Mouse (Mus musculus): ENCODE measurements around the gene Igsf3.
A peak's percentile ranks its signal among the peaks of the same experiment; 100 is the strongest.

Gene Igsf3

DNA sequence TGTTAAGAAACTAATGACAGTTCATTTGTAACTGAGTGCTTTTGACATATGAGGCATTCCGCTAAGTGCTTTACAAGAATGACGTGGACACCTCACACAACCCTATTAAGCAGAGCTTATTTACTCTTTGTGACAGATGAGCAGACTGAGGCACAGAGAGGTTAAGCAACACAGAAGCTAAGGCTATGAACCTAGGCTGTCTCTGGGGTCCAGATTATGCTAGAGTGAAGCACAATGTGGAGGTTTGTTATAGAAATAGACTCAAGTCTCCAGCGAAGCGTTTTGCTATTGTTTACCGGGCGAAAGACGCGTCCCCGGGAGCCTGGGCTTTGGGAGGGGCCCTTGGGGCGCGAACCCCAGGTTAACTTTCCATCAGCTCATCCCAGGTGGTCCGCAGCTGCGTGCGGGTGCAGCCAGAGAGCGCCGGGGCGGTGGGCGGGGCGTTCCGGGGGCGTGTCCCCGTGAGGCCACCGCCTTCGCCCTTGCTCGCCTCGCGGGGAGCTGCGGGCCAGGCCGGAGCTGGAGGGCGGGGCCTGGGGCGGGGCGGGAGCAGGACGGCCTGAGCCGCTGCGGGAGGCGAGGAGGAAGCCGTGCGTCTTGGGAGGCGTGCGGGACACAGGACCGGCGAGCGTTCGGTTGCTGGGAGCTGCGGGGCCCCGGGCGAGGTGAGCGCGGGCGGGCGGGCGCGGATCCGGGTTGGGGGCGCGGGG lies at the start of gene Igsf3:
Gene Igsf3 (plus strand): TSS at position 546 of the 710 bp plus-strand sequence.
- peak; percentile 48 to 64 for DNase-seq (ENCODE audit: low spot score in 2 of 2)

DNA sequence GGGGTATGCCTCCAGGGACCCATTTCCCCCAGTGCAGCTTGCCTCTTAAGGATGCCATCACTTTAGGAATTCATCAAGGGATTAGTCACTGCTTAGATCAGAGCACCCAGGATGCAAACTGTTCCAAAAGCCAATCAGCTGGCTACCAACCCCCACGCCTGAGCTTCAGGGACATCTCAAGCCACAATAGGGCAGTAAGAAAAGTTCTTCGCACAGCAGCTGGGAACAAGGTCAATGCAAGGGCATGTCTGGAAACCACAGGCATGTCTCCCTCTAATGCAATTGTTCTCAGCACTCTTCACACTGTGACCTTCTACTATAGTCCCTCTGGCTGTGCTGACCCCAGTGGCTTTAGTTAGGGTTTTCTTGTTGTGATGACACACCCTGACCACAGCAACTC lies 49.6 kb upstream of the Igsf3 start:
- no peak for DNase-seq (ENCODE audit: low spot score in 2 of 2)

DNA sequence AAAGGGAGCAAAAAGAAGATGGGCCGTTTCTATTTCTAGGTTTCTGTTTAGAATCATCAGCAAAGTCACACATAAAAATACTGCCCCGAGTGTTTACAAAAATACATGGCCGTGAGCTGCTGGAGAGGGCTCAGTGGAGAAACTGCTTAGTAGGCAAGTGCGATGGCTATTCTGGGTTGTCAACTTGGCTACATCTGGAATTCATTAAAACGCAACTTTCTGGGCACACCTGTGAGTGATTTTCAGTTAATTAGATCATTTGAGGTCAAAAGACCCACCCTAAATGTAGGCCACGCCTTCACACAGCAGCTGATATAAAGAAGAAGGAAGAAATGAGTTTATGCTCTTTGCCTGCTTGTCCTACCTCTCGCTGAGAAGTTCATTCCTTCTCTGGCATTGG lies 48.3 kb upstream of the Igsf3 start:
- DNase-seq (ENCODE audit: low spot score in 2 of 2) = no peak

DNA sequence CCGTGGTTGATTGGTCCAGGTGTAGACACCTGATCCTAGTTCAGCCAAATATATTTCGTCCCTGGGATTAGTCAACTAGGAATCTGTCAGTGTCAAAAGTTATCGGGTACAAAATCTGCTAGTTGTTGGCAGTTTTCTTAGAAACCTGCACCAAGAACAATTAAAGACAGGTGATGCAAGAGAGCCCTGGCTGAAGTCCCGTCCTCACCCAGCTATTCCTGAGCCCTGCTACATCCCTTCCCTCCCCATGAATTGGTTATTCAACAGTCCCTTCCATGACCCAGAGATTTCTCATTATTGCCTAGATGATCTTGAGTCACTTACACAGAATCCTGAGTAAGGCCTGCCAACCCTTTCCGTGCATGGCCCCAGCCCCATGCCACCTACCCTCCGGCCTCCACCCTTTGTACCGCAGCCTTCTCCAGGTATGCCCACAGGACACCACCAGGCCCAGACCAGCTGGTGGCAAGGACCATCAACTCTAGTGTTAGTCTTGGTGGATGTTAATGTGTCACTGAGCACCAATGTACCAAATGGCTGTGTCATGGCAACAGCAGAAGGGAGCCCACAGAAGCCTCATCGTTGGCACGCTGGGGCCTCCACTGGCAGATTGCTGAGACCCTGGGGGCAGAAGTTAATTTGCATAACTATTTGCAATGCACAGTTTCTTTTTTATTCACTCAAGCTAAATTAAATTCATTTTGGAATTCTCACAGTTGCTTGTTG lies 33.5 kb upstream of the Igsf3 start:
- DNase-seq (ENCODE audit: low spot score in 2 of 2) = peak in 1 of 2 experiments; percentile 34

DNA sequence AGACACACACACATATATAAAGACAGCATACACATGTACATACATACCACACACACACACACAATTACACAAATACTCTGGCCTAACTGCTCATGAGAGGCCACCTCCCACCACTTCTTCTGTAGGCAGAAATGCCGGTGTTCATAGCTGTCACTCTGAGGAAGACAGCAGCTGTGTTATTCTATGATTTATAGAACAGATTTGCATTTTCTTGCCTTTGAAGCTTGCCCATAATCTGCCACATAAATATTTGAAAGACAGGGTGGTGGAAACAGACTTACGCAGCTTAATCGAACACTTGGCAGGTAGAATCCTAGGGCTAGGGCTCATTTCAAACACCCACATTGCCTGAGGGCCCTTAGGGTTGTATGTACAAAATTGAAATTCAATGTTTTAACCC lies 32.6 kb upstream of the Igsf3 start:
- no peak for DNase-seq (ENCODE audit: low spot score in 2 of 2)

DNA sequence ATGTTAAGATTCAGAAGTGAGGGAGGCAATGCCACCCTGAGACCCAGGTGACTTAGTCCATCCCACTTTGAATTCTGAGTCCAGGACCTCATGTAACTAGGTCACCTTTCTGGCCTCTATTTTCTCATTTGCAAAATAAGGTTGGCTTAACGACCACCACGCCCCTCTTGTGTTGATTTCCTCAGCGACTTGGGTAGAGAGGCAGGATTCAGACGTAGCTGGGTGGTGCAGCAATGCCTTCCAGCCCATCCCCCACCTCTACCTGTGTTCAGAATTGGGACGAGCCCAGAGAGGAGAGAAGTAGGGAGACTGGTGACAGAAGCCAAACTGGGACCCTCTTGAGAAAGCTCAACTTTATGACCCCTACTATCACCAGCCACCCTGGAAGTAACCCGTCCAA lies 31.6 kb upstream of the Igsf3 start:
- DNase-seq (ENCODE audit: low spot score in 2 of 2) = no peak

DNA sequence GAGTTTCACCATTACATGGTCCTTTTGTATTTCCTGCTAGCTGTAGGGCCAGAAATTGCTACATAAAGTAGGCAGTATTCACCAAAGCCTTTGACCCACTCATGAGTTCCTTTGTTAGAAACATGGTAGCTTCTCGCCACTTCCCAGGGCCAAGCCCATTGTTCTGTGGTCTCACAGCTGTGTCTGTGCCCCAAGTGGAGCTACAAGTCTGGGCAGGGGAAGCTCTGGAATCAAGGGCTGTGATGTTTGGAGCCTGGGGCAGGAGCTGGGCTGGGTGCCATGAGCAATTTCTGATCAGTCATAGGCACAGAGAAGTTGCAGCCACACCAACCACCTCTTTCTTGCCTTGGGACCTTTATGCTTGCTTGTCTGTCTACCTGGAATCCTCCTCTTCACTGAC lies 30.1 kb upstream of the Igsf3 start:
- DNase-seq (ENCODE audit: low spot score in 2 of 2) = no peak

DNA sequence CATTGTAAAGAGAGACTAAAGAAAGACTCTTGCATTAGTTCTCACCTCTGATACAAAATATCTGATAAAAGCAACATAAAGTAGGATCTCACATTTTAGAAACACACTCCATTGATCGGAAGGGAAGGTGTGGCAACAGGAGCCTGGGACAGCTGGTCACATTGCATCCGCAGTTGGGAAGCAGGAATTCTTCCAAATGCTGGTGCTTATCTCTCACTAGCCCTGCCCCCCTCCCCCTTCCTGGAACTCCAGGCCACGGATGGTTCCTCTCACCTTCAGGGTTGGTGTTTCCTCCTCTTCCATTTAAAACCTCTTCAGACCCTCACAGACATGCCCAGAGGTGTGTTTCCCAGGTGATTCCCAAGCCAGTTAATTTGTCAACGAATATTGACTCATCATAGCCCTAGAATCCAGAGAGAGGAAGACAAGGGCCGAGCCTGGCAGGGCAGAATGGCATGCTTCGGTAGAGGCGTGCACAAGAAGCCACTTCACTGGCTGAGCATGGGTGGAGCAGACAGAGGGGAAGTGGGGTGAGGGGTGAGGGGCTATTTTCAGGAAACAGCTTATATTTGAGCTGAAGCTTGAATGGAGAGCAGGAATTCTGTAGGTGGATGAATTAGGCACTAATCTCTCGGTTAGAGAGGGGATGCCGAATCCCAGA lies 28.3 kb upstream of the Igsf3 start:
- DNase-seq (ENCODE audit: low spot score in 2 of 2) = no peak

DNA sequence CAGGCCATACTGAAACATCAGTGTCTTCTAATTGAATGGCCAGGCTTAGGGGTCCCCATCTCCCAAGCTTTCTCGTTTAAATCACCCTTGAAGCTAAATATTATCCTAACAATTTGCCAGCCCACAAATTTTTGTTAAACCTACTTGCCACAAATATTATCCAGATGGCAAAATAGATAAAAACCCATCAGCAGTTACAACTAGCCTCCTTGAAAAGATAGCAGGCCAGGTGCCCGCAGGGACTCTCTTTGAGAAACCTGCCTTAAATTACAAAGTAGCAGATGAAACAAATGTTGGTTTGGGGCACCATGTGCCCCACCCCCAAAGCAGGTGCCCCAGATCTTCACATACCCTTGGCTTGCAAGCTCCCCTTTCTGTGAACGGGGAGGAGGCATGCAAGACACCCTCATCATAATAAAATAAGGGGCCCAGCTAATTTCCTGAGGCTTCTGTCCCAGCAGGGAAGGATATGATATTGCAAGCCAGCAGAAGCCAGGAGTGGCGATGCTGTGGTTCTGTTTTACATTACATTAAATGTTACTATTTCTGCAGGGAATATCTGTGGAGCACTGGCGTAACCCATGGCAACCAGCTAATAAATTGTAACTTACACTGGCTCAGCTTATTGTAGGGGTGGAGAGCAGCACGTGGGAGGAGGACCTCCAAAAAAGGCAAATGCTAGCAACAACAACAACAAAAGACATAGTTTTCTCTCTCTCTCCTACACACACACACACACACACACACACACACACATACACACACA lies 27.2 kb upstream of the Igsf3 start:
- DNase-seq (ENCODE audit: low spot score in 2 of 2) = no peak

DNA sequence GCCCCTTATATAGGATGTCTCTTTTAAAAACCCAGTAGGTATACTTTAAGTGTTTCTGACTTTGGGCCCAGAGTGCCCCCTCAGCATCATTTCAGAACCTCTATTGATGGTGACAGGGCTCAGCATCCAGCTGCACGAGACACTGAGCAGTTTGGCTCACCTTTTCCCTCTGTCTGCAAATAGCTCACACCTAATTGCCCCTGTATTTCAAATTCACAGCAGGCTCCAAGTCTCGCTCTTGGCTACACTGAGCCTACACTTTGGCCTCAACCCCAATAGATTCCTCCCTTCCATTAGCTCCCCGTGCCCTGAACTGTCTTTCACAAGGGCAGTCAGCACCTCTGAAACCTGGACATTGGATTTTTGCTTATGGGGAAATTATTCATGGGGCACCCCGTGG lies 26.5 kb upstream of the Igsf3 start:
- no peak for DNase-seq (ENCODE audit: low spot score in 2 of 2)

DNA sequence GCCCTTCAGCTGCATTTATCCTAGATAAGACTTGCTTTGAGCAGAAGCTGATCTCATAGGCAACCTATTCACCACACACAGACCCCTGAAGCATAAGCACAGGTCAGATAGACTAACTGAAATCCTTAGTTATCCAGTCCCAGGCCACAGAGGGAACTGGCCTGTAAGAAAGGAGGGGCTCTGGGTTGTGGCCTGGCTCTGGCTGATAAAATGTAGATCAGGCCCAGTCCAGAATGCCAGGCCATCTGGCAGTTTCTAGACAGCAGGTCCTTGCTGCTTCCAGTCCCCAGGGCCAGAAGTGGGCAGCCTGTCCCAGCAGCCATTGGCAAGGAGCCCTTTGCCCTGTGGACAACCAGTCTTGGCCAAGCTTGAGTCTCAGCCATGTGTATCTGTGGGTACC lies 22.4 kb upstream of the Igsf3 start:
- DNase-seq (ENCODE audit: low spot score in 2 of 2) = no peak

DNA sequence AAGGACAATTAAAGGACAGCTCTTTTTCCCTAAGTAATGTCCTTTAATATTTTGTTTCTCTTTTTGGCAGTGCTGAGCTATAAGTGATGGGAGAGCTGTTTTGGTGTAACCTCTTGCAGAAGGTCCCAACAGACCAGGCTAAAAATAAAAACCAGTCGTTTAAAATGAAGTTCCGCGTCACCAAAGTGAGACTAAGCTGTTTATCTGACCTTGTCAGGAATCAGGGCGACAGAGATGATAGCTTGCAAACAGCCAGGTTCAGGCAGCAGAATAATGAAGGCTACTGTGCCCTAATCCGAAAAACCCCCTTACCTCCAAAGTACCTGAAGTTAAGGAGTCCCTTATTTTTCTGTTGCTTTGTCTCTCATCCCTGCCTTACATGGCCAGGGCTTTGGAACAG lies 21.2 kb upstream of the Igsf3 start:
- no peak for DNase-seq (ENCODE audit: low spot score in 2 of 2)

DNA sequence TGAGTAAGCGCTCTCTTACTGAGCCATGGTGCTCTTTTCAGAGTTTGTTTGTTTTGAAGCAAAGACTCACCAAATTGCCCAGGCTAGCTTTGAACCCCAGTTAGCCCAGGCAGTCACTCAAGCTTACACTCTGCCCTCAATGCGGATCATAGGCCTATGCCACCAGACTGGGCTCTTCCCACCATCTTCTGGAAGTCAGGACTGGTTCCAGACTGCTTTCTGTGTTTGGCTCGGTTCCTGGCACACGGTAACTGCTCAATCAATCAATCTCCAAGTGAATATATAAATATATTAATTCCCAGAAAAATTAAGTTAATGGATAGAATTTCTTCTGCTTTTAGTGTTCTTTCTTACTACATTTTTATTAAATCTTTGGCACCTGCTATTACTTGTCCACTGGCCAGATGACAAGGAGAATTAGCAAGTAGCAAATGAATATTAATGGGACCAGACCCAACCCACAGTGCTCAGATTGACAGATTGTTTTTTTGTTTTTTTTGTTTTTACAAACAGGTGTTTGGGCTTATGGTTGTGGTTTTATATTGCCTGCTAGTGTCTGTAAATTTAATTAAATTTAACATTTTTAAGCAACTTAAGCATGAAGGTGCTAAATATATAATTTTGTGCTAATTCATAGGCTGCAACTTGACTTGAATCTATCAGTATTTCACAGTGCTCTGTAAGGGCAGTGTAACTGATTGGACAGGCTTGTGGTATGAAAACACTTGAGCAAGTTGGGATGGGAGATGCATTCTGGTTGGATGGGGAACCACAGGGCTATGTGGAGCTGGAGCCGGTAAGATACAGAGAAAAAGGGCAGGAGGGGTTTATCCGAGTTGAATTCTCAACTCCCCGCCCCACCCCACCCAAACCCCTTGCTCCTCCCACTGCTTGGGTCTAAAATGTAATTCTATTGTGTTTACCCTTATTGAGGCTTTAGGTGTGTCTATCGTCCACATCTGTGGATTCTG lies 20.0 kb upstream of the Igsf3 start:
- DNase-seq (ENCODE audit: low spot score in 2 of 2) = no peak

DNA sequence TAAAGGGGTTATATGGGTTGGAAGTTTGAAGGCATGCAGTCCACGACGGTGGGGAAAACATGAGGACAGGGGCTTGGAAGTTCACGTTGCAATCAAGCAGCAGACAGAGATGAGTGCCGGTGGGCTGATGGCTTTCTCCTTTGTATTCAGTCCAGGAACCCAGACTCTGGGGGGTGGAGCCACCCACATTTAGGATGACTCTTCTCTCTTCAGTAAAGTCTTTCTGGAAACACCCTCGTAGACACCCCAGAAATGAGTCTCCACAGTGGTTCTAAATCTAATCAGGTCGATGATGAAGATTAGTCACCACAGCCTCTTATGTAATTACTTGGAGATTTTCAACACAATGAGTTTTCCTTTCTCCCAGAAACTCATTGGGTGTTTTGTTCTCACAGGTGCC lies 16.1 kb upstream of the Igsf3 start:
- DNase-seq (ENCODE audit: low spot score in 2 of 2) = no peak

DNA sequence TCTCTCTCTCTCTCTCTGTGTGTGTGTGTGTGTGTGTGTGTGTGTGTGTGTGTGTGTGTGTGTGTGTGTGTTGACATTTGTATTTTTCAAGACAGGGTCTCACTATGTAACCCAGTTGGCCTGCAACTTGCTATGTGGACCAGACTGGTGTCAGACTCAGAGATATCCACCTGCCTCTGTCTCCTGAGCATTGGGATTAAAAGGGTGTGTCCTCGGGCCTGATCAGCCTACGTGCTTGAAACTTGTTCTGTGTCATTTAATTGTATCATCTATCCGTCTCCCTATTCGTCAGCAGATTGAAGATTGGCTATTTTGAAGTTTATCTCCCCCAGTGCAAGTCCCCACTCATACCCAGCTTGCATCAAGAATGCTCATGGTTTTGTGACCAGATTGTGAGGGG lies 14.5 kb upstream of the Igsf3 start:
- no peak for DNase-seq (ENCODE audit: low spot score in 2 of 2)

DNA sequence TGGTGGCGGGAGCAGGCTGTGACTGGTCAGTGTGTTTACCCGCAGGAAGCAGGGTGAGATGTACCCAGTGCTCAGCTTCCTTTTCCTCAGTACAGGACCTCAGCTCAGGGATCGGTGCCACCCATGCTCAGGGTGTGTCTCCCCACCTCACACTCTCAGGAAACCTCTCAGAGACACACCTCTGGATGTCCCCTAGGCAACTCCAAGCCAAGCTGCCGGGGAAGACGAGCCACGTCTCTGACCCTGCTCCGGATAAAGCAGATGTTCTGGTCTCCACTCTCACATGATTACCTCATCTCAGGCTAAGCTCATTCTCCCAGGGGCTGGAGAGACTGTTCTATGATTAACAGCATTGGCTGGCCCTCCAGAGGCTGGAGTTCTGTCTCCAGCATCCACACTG lies 13.3 kb upstream of the Igsf3 start:
- DNase-seq (ENCODE audit: low spot score in 2 of 2) = no peak

DNA sequence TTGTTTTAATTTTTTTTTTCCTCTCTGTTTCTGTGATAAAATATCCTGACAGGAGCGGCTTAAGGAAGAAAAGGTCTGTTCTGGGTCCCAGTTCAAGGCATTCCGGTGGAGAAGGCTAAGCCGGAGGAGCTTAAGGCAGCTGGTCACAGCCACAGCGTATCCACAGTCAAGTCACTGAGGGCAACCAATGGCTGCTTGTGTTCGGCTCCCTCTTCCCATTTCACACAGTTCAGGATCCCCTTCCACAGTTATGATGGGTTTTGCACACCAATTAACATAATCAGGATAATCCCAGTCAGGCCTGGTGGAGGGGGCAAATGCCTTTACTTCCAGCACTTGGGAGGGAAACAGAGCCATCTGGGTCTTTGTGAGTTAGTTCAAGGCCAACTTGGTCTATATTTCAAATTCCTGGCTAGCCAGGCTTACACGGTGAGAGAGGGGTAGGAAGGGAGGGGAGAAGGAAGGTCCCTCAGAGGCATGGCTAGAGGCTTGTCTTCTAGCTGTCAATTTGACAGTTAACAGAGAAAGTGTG lies 11.7 kb upstream of the Igsf3 start:
- DNase-seq (ENCODE audit: low spot score in 2 of 2) = no peak

DNA sequence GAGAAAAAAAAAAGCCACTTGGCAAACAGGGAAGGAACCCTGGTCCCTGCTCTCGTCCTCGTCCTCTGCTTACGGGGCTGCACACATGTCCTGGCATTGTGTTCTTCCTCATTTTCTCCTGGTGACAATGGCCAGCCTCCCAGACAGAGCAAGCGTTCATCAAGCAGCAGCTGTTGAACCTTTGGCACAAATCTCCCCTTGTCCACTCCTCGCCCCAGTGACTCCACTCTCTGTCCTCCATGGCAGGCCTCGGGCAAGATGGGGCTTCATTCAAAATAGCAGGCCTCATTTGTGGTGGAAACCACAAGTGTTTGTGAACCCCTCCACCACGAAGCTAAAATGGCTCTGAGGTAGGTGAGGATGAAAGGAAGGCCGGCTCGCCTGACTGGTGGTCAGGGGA lies 11.0 kb upstream of the Igsf3 start:
- DNase-seq (ENCODE audit: low spot score in 2 of 2) = no peak

DNA sequence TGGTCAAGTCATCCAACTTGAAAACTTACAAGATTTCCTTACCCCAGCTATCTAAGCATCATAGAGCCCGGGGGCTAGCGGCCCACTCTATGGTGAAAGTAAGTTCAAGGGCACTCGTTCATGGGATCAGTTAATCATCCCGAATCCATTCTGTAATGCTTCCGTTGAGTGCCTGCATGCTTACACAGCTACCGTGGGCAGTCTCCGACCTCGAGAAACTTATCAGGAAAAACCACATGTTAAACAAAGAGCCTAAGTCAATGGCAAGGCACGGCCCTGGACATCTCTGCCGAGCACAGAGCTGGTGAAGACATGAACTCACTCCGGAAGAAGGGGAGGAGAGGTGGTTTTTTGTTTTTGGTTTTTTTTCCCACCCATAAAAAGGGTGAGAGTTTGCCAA lies 9.5 kb upstream of the Igsf3 start:
- no peak for DNase-seq (ENCODE audit: low spot score in 2 of 2)

DNA sequence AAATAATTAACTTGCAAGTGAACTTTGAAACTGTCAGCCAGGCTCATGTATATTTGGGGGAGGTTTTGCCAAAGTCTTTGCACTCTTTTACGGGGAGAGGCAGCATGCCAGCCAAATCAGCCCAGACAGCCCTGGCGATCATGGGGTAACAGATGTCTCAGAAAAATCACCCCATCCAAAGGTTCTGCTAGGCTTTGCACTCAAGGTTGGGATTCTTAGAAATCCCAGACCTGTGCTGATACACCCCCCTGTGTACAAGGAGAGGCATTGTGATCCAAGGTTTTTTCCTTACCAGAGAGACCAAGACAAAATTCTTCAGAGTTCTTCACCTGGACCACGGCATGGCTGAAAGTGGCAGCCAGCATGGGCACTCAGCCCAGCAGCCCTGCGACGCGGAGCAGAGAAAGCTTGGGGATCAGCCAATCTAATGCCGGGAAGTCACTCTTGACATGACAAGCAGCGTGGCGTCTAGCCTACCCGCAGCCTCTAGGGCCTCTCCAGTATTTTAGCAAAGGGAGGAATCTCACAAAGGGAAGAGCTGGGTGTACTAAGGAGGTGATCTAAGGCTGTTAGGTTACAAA lies 7.5 kb upstream of the Igsf3 start:
- DNase-seq (ENCODE audit: low spot score in 2 of 2) = no peak
